25 mouse cellular contexts compared by ENCODE assay signal in the genomic region with DNA sequence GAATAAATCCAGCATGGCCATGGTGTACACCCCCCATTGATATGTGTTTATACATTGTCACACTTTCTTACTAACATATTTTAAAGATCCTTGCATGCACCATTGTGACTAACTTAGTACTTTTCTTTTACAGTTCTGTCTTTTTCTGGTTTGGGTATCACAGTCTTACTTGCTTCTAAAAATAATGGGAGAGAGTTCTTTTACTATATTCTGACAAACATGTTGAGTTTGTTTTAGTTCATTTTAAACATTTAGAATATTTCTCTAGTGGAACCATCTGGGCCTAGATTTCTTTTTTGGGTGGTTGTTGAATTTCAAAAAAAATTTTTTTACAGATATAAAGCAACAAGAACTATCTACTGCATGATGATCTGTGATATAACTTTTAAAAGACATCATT.
"Had no signal": no experiment of that assay in that cellular context is flagged by ENCODE, and none has a peak within 500 bp of the region (broad histone marks: within the 10 kb centered on the region; RNA-seq: fewer than 3 reads in every experiment).

No protein-coding gene starts in this region.

- DNase-seq: gastrocnemius, adult 2 months; gastrocnemius, postnatal 10 days; gastrocnemius, postnatal 25 days; heart, adult 18-20 months; heart, postnatal 14 days; heart, postnatal 36 days; kidney, adult 11 months; kidney, adult 2 months; kidney, adult 9 months; kidney, postnatal 14 days; kidney, postnatal 36 days; layer of hippocampus, adult 9-11 months; layer of hippocampus, postnatal 36 days; left cerebral cortex, postnatal 4 days had no signal

- ATAC-seq: hindbrain, postnatal 0 days; intestine, embryonic 16.5 days; liver, embryonic 12.5 days had no signal

- H3K27me3 ChIP-seq: heart, embryonic 12.5 days; hindbrain, embryonic 13.5 days; hindbrain, embryonic 15.5 days; kidney, embryonic 15.5 days; limb, embryonic 13.5 days; limb, embryonic 15.5 days; liver, embryonic 12.5 days had no signal

- H3K9ac ChIP-seq: heart, embryonic 12.5 days; hindbrain, embryonic 13.5 days; hindbrain, embryonic 15.5 days; kidney, embryonic 15.5 days; limb, embryonic 13.5 days; limb, embryonic 15.5 days; liver, embryonic 12.5 days had no signal

- H3K36me3 ChIP-seq: heart, embryonic 10.5 days; heart, embryonic 12.5 days; hindbrain, embryonic 13.5 days; hindbrain, embryonic 15.5 days; kidney, embryonic 15.5 days; limb, embryonic 13.5 days; limb, embryonic 15.5 days; liver, embryonic 12.5 days had no signal

- H3K27ac ChIP-seq: gastrocnemius, adult 2 months; heart, embryonic 10.5 days; hindbrain, embryonic 13.5 days; hindbrain, embryonic 15.5 days; hindbrain, postnatal 0 days; kidney, embryonic 15.5 days; kidney, postnatal 0 days; limb, embryonic 13.5 days; limb, embryonic 15.5 days; liver, embryonic 12.5 days had no signal

- H3K4me3 ChIP-seq: gastrocnemius, adult 2 months; heart, embryonic 10.5 days; heart, embryonic 12.5 days; hindbrain, embryonic 13.5 days; hindbrain, embryonic 15.5 days; kidney, embryonic 15.5 days; limb, embryonic 13.5 days; limb, embryonic 15.5 days; liver, embryonic 12.5 days had no signal

- H3K4me2 ChIP-seq: heart, embryonic 12.5 days; hindbrain, embryonic 13.5 days; hindbrain, embryonic 15.5 days; kidney, embryonic 15.5 days; limb, embryonic 13.5 days; limb, embryonic 15.5 days; liver, embryonic 12.5 days had no signal

- H3K9me3 ChIP-seq: heart, embryonic 10.5 days; heart, embryonic 12.5 days; hindbrain, embryonic 13.5 days; hindbrain, embryonic 15.5 days; kidney, embryonic 15.5 days; limb, embryonic 13.5 days; limb, embryonic 15.5 days; liver, embryonic 12.5 days had no signal

- H3K4me1 ChIP-seq: heart, embryonic 10.5 days; heart, embryonic 12.5 days; hindbrain, embryonic 13.5 days; hindbrain, embryonic 15.5 days; kidney, embryonic 15.5 days; limb, embryonic 13.5 days; limb, embryonic 15.5 days; liver, embryonic 12.5 days had no signal
